Mouse (Mus musculus): Measurements from ENCODE around the gene Cfap52. TPM values are rescaled to one million over a fixed set of nuclear protein-coding genes. Genes with fewer than 3 reads are reported as not detected.

The Cfap52 gene
- polyA plus RNA-seq, 1 experiment from 2014 or later: 0.48 TPM

DNA sequence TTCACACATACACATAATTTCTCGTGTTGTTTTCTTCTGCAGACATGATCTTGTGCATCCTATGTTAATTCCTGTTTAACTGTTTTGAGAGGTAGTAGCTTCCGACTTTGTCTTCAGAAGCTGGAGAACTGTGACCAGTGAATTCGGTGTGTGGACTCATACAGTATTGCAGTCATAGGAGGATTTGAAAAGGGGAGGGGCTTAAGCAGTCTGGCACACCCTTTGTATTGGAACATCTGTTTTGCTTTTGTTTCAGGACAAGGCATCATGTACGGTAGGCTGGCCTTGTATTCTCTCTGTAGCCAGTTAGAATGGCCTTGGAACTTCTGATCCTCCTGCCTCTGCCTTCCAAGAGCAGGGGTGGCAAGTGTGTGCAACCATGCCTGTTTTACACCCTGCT is 30.5 kb upstream of the Cfap52 start:
- Histone ChIP-seq H3K9me3 (ENCODE audit: control insufficient read depth, low read depth, low read length) (no peaks in the 10 kb centered on the region), H3K4me3 (ENCODE audit: low read depth, low read length) (no peak overlapping the region), H3K27me3 (ENCODE audit: control insufficient read depth, insufficient read depth, low read length) (no peaks in the 10 kb centered on the region), H3K4me1 (ENCODE audit: control insufficient read depth, insufficient read depth, low read length) (no peaks in the 10 kb centered on the region), H3K4me2 (replicated peaks; ENCODE audit: low read depth, low read length) (no peak overlapping the region), H3K36me3 (ENCODE audit: control insufficient read depth, insufficient read depth, low read length) (no peaks in the 10 kb centered on the region), H3K27ac (ENCODE audit: low read length) (no peak overlapping the region), H3K9ac (replicated peaks; ENCODE audit: low read depth, low read length) (no peak overlapping the region)
- no peak for ATAC-seq (ENCODE audit: insufficient number of reproducible peaks, insufficient read depth, low FRiP score, low read depth)
- WGBS: 79% methylated on average over 4 of the region's 4 CpGs

DNA sequence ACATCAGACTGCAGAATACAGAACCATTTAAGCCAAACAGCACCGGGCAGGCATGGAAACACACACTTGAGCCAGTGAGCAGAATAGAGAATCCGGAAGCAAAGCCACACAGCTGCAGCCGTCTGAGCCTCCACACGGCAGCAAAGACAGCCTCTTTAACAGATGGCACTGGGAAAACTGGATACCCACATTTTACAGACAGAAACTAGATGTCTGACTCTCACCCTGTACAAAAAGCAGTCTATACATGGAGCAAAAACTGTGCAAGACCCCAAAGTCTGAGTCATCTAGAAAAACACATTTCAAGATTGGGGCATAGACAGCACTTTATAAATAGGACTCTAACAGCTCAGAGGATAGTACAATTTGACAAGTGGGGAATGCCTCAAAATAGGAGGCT is 25.8 kb upstream of the Cfap52 start:
- H3K36me3 ChIP-seq (ENCODE audit: control insufficient read depth, insufficient read depth, low read length): no peaks in the 10 kb centered on the region

GRCm38 (mm10) chr11:67983564-67983963 is 18.1 kb upstream of the Cfap52 start:
- Histone ChIP-seq H3K27ac (ENCODE audit: low read length) (no peak overlapping the region), H3K4me2 (replicated peaks; ENCODE audit: low read depth, low read length) (no peak overlapping the region), H3K4me1 (ENCODE audit: control insufficient read depth, insufficient read depth, low read length) (no peaks in the 10 kb centered on the region), H3K27me3 (ENCODE audit: control insufficient read depth, insufficient read depth, low read length) (no peaks in the 10 kb centered on the region), H3K9ac (replicated peaks; ENCODE audit: low read depth, low read length) (no peak overlapping the region), H3K36me3 (ENCODE audit: control insufficient read depth, insufficient read depth, low read length) (no peaks in the 10 kb centered on the region), H3K9me3 (ENCODE audit: control insufficient read depth, low read depth, low read length) (no peaks in the 10 kb centered on the region), H3K4me3 (ENCODE audit: low read depth, low read length) (no peak overlapping the region)
- no peak for ATAC-seq (ENCODE audit: insufficient number of reproducible peaks, insufficient read depth, low FRiP score, low read depth)
- WGBS: 85% methylated on average over 6 of the region's 6 CpGs

More for the DNA sequence above, 25.8 kb upstream of the Cfap52 start:
- Histone ChIP-seq H3K4me3 (ENCODE audit: low read depth, low read length) (no peak overlapping the region), H3K27me3 (ENCODE audit: control insufficient read depth, insufficient read depth, low read length) (no peaks in the 10 kb centered on the region), H3K27ac (ENCODE audit: low read length) (no peak overlapping the region), H3K4me2 (replicated peaks; ENCODE audit: low read depth, low read length) (no peak overlapping the region), H3K4me1 (ENCODE audit: control insufficient read depth, insufficient read depth, low read length) (no peaks in the 10 kb centered on the region), H3K9ac (replicated peaks; ENCODE audit: low read depth, low read length) (no peak overlapping the region), H3K9me3 (ENCODE audit: control insufficient read depth, low read depth, low read length) (no peaks in the 10 kb centered on the region)
- no peak for ATAC-seq (ENCODE audit: insufficient number of reproducible peaks, insufficient read depth, low FRiP score, low read depth)
- WGBS: 74% methylated on average over 4 of the region's 4 CpGs

DNA sequence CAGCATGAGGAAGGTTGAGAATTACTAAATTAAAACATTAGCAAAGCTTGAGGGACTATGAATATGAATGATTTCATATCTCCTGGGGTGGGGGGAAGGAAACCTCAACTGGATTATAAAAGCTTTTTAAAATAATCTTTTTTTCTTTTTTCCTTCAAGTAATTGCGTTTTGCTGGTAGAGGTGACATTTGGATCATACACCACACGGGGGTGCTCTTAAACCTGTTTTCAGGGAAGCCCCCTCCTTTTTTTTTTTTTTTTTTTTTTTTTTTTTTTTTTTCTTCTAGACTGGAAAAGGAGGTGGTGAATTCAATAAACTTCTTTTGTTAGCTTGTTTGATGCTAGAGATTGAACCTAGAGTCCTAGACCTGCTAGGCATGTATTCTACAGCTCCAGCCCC is 9.8 kb upstream of the Cfap52 start:
- no peak for ATAC-seq (ENCODE audit: insufficient number of reproducible peaks, insufficient read depth, low FRiP score, low read depth)
- H3K27me3 ChIP-seq (ENCODE audit: control insufficient read depth, insufficient read depth, low read length): no peaks in the 10 kb centered on the region
- WGBS: 4% methylated on average over 2 of the region's 2 CpGs
- H3K9ac ChIP-seq (replicated peaks; ENCODE audit: low read depth, low read length): no peak overlapping the region
- no peak overlapping the region for H3K4me3 ChIP-seq (ENCODE audit: low read depth, low read length)
- H3K36me3 ChIP-seq (ENCODE audit: control insufficient read depth, insufficient read depth, low read length): peaks cover 4% of the 10 kb centered on the region
- no peaks in the 10 kb centered on the region for H3K9me3 ChIP-seq (ENCODE audit: control insufficient read depth, low read depth, low read length)
- no peaks in the 10 kb centered on the region for H3K4me1 ChIP-seq (ENCODE audit: control insufficient read depth, insufficient read depth, low read length)
- no peak overlapping the region for H3K27ac ChIP-seq (ENCODE audit: low read length)
- no peak overlapping the region for H3K4me2 ChIP-seq (replicated peaks; ENCODE audit: low read depth, low read length)

GRCm38 (mm10) chr11:67973225-67973624 is 7.8 kb upstream of the Cfap52 start:
- no peaks in the 10 kb centered on the region for H3K9me3 ChIP-seq (ENCODE audit: control insufficient read depth, low read depth, low read length)
- H3K4me3 ChIP-seq (ENCODE audit: low read depth, low read length): no peak overlapping the region
- H3K4me1 ChIP-seq (ENCODE audit: control insufficient read depth, insufficient read depth, low read length): no peaks in the 10 kb centered on the region
- H3K9ac ChIP-seq (replicated peaks; ENCODE audit: low read depth, low read length): no peak overlapping the region
- no peak for ATAC-seq (ENCODE audit: insufficient number of reproducible peaks, insufficient read depth, low FRiP score, low read depth)
- WGBS: 68% methylated on average over 5 of the region's 5 CpGs
- peaks cover 8% of the 10 kb centered on the region for H3K36me3 ChIP-seq (ENCODE audit: control insufficient read depth, insufficient read depth, low read length)
- peak overlapping the region; percentile 3; the same call in 1 of the 2 replicates for H3K27ac ChIP-seq (ENCODE audit: low read length)
- no peaks in the 10 kb centered on the region for H3K27me3 ChIP-seq (ENCODE audit: control insufficient read depth, insufficient read depth, low read length)
- H3K4me2 ChIP-seq (replicated peaks; ENCODE audit: low read depth, low read length): no peak overlapping the region

- H3K9me3 ChIP-seq (ENCODE audit: control insufficient read depth, low read depth, low read length): no peaks in the 10 kb centered on the region
- H3K27ac ChIP-seq (ENCODE audit: low read length): peak overlapping the region; percentile 33; the same call in 1 of the 2 replicates
- no peak overlapping the region for H3K4me2 ChIP-seq (replicated peaks; ENCODE audit: low read depth, low read length)
- ATAC-seq (ENCODE audit: insufficient number of reproducible peaks, insufficient read depth, low FRiP score, low read depth): no peak
- peaks cover under 1% of the 10 kb centered on the region; the same call in 1 of the 2 replicates for H3K4me1 ChIP-seq (ENCODE audit: control insufficient read depth, insufficient read depth, low read length)
- 66% methylated on average over 1 of the region's 1 CpGs for WGBS
- no peak overlapping the region for H3K9ac ChIP-seq (replicated peaks; ENCODE audit: low read depth, low read length)
- no peaks in the 10 kb centered on the region for H3K27me3 ChIP-seq (ENCODE audit: control insufficient read depth, insufficient read depth, low read length)
- H3K4me3 ChIP-seq (ENCODE audit: low read depth, low read length): no peak overlapping the region
- peaks cover 8% of the 10 kb centered on the region for H3K36me3 ChIP-seq (ENCODE audit: control insufficient read depth, insufficient read depth, low read length)
Observed at GRCm38 (mm10) chr11:67972606-67973005, 7.2 kb upstream of the Cfap52 start.

GRCm38 (mm10) chr11:67967831-67968230 is 2.4 kb upstream of the Cfap52 start:
- H3K9me3 ChIP-seq (ENCODE audit: control insufficient read depth, low read depth, low read length): no peaks in the 10 kb centered on the region
- WGBS: 63% methylated on average over 11 of the region's 11 CpGs
- H3K36me3 ChIP-seq (ENCODE audit: control insufficient read depth, insufficient read depth, low read length): peaks cover 8% of the 10 kb centered on the region
- H3K9ac ChIP-seq (replicated peaks; ENCODE audit: low read depth, low read length): no peak overlapping the region
- no peak for ATAC-seq (ENCODE audit: insufficient number of reproducible peaks, insufficient read depth, low FRiP score, low read depth)
- no peak overlapping the region for H3K27ac ChIP-seq (ENCODE audit: low read length)
- no peak overlapping the region for H3K4me3 ChIP-seq (ENCODE audit: low read depth, low read length)
- no peak overlapping the region for H3K4me2 ChIP-seq (replicated peaks; ENCODE audit: low read depth, low read length)
- no peaks in the 10 kb centered on the region for H3K27me3 ChIP-seq (ENCODE audit: control insufficient read depth, insufficient read depth, low read length)
- H3K4me1 ChIP-seq (ENCODE audit: control insufficient read depth, insufficient read depth, low read length): peaks cover 7% of the 10 kb centered on the region; the same call in 1 of the 2 replicates

GRCm38 (mm10) chr11:67965905-67966878 is 741 bp upstream of the Cfap52 start, which contains the start of gene Stx8:
Gene Stx8 (plus strand): TSS chr11:67966193.
- peak within 1 kb of the TSS; percentile 59 for H3K9ac ChIP-seq (replicated peaks; ENCODE audit: low read depth, low read length)
- H3K4me2 ChIP-seq (replicated peaks; ENCODE audit: low read depth, low read length): peak within 1 kb of the TSS; percentile 82
- H3K36me3 ChIP-seq (ENCODE audit: control insufficient read depth, insufficient read depth, low read length): peaks cover 5% of the 10 kb centered on the region
- H3K4me1 ChIP-seq (ENCODE audit: control insufficient read depth, insufficient read depth, low read length): peaks cover 7% of the 10 kb centered on the region; the same call in 1 of the 2 replicates
- peak within 1 kb of the TSS; percentile 7; the same call in 1 of the 2 replicates for H3K27ac ChIP-seq (ENCODE audit: low read length)
- peak; percentile 80; the same call in 1 of the 2 replicates for ATAC-seq (ENCODE audit: insufficient number of reproducible peaks, insufficient read depth, low FRiP score, low read depth)
- H3K4me3 ChIP-seq (ENCODE audit: low read depth, low read length): peak within 1 kb of the TSS; percentile 79
- H3K9me3 ChIP-seq (ENCODE audit: control insufficient read depth, low read depth, low read length): no peaks in the 10 kb centered on the region
- H3K27me3 ChIP-seq (ENCODE audit: control insufficient read depth, insufficient read depth, low read length): no peaks in the 10 kb centered on the region
- WGBS: under 1% methylated on average over 28 of the region's 28 CpGs

Data from stomach, embryonic 14.5 days (tissue).